ENCODE assay signal across 22 mouse cellular contexts in the genomic region with DNA sequence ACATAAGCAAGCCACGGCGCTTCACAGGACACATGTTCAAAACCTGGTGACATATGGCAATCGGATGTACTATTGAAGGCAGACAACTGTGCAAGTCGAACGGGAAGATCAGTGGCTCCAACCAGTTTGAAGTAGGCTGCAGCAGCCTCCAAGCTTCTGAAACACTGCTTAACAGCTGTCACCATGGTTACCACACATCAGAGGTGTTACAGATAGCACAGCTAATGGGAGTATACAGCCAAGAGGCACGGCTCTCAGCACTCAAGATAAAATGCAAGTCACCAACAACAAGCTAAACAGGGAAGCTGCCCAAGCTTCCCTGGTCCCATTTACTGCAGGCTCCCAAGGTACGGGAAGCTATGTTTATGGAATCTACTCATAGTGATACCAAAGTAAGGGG. TPM values are rescaled to one million over a fixed set of nuclear protein-coding genes. Genes with fewer than 3 reads are reported as not detected.
A peak's percentile ranks its signal among the peaks of the same experiment; 100 is the strongest.
DNase-seq lines count a peak whose midpoint lies in the region; ATAC-seq lines count a peak whose summit lies in the region.
"Had no signal": no experiment of that assay in that cellular context is flagged by ENCODE, and none has a peak within 500 bp of the region (broad histone marks: within the 10 kb centered on the region; RNA-seq: fewer than 3 reads in every experiment).

No protein-coding gene starts in this region.

- DNase-seq in midbrain, embryonic 10.5 days (ENCODE audit: low spot score): no peak
- no peak for DNase-seq in right cerebral cortex, postnatal 14 days
- DNase-seq: adrenal gland, adult 2 months; cerebellum, adult 9-11 months; gastrocnemius, postnatal 14 days; kidney, adult 2 months; kidney, postnatal 10 days; layer of hippocampus, postnatal 36 days; liver, embryonic 13.5 days; thymus, postnatal 25 days had no signal

- H3K4me1 ChIP-seq in heart, embryonic 15.5 days (replicated peaks): peaks cover 10% of the 10 kb centered on the region; the same call in 1 of the 2 replicates
- peaks cover 7% of the 10 kb centered on the region; the same call in 1 of the 2 replicates for H3K4me1 ChIP-seq in heart, embryonic 11.5 days (ENCODE audit: control insufficient read depth, insufficient read depth, low read length)
- H3K4me1 ChIP-seq in midbrain, embryonic 13.5 days (replicated peaks): no peaks in the 10 kb centered on the region
- no peaks in the 10 kb centered on the region for H3K4me1 ChIP-seq in midbrain, embryonic 10.5 days
- no peaks in the 10 kb centered on the region for H3K4me1 ChIP-seq in forebrain, embryonic 15.5 days
- H3K4me1 ChIP-seq in midbrain, embryonic 16.5 days (ENCODE audit: control insufficient read depth, insufficient read depth, low read length): no peaks in the 10 kb centered on the region
- H3K4me1 ChIP-seq: embryonic facial prominence, embryonic 12.5 days; limb, embryonic 13.5 days; liver, embryonic 13.5 days had no signal

- no peak overlapping the region for H3K4me2 ChIP-seq in heart, embryonic 15.5 days
- H3K4me2 ChIP-seq in heart, embryonic 11.5 days: no peak overlapping the region; the same call in 1 of the 2 replicates
- no peak overlapping the region for H3K4me2 ChIP-seq in midbrain, embryonic 13.5 days (replicated peaks)
- H3K4me2 ChIP-seq in forebrain, embryonic 15.5 days (replicated peaks): no peak overlapping the region
- no peak overlapping the region for H3K4me2 ChIP-seq in midbrain, embryonic 16.5 days (ENCODE audit: low read length)
- H3K4me2 ChIP-seq: embryonic facial prominence, embryonic 12.5 days; limb, embryonic 13.5 days; liver, embryonic 13.5 days had no signal

- WGBS in heart, embryonic 15.5 days: 42% methylated on average over 7 of the region's 7 CpGs
- 46% methylated on average over 7 of the region's 7 CpGs for WGBS in heart, embryonic 11.5 days (ENCODE audit: insufficient replicate concordance)
- WGBS in midbrain, embryonic 13.5 days: 73% methylated on average over 7 of the region's 7 CpGs
- 90% methylated on average over 7 of the region's 7 CpGs for WGBS in midbrain, embryonic 10.5 days
- WGBS in forebrain, embryonic 15.5 days: 72% methylated on average over 7 of the region's 7 CpGs
- WGBS in midbrain, embryonic 16.5 days: 57% methylated on average over 7 of the region's 7 CpGs

- H3K4me3 ChIP-seq in heart, embryonic 15.5 days: no peak overlapping the region
- no peak overlapping the region for H3K4me3 ChIP-seq in heart, embryonic 11.5 days (ENCODE audit: low read depth, low read length)
- H3K4me3 ChIP-seq in midbrain, embryonic 13.5 days (replicated peaks): no peak overlapping the region
- H3K4me3 ChIP-seq in midbrain, embryonic 10.5 days: no peak overlapping the region
- no peak overlapping the region for H3K4me3 ChIP-seq in forebrain, embryonic 15.5 days
- no peak overlapping the region for H3K4me3 ChIP-seq in midbrain, embryonic 16.5 days (ENCODE audit: low read depth, low read length)
- H3K4me3 ChIP-seq: embryonic facial prominence, embryonic 12.5 days; erythroblast, embryonic 14.5 days; layer of hippocampus, adult 2 months; limb, embryonic 13.5 days; liver, embryonic 13.5 days had no signal

- ATAC-seq in heart, embryonic 15.5 days (replicated peaks; ENCODE audit: insufficient number of reproducible peaks, insufficient read depth, low FRiP score, low read depth): peak; percentile 66
- no peak for ATAC-seq in heart, embryonic 11.5 days (replicated peaks; ENCODE audit: insufficient number of reproducible peaks, low FRiP score, low TSS enrichment)
- ATAC-seq in midbrain, embryonic 13.5 days: peak; percentile 72; the same call in 1 of the 2 replicates
- ATAC-seq in forebrain, embryonic 15.5 days (replicated peaks): 0 out of 2 replicates have a peak, but pooled peaks have one; percentile 46
- ATAC-seq in midbrain, embryonic 16.5 days: peak; percentile 91
- ATAC-seq: inflammation-experienced regulatory T-cells, adult 6 months; lung, postnatal 0 days had no signal

- H3K27me3 ChIP-seq in heart, embryonic 15.5 days: no peaks in the 10 kb centered on the region
- no peaks in the 10 kb centered on the region for H3K27me3 ChIP-seq in heart, embryonic 11.5 days (ENCODE audit: control insufficient read depth, insufficient read depth, low read length)
- no peaks in the 10 kb centered on the region for H3K27me3 ChIP-seq in midbrain, embryonic 13.5 days
- H3K27me3 ChIP-seq in midbrain, embryonic 10.5 days (ENCODE audit: low read depth, poor library complexity, severe bottlenecking): no peaks in the 10 kb centered on the region
- no peaks in the 10 kb centered on the region for H3K27me3 ChIP-seq in forebrain, embryonic 15.5 days
- H3K27me3 ChIP-seq in midbrain, embryonic 16.5 days (ENCODE audit: control insufficient read depth, insufficient read depth, low read depth, low read length): no peaks in the 10 kb centered on the region
- H3K27me3 ChIP-seq: embryonic facial prominence, embryonic 12.5 days; limb, embryonic 13.5 days; liver, embryonic 13.5 days had no signal

- H3K27ac ChIP-seq in heart, embryonic 15.5 days: no peak overlapping the region
- no peak overlapping the region for H3K27ac ChIP-seq in heart, embryonic 11.5 days (ENCODE audit: low read depth, low read length)
- no peak overlapping the region for H3K27ac ChIP-seq in midbrain, embryonic 13.5 days
- no peak overlapping the region for H3K27ac ChIP-seq in midbrain, embryonic 10.5 days (replicated peaks)
- H3K27ac ChIP-seq in forebrain, embryonic 15.5 days (replicated peaks): no peak overlapping the region
- no peak overlapping the region for H3K27ac ChIP-seq in midbrain, embryonic 16.5 days (ENCODE audit: low read length)
- H3K27ac ChIP-seq: embryonic facial prominence, embryonic 12.5 days; layer of hippocampus, adult 2 months; limb, embryonic 13.5 days; liver, embryonic 13.5 days had no signal

- no peaks in the 10 kb centered on the region for H3K9me3 ChIP-seq in heart, embryonic 15.5 days (replicated peaks)
- H3K9me3 ChIP-seq in heart, embryonic 11.5 days (replicated peaks; ENCODE audit: control insufficient read depth, low read length): no peaks in the 10 kb centered on the region
- no peaks in the 10 kb centered on the region for H3K9me3 ChIP-seq in midbrain, embryonic 13.5 days
- no peaks in the 10 kb centered on the region for H3K9me3 ChIP-seq in midbrain, embryonic 10.5 days (replicated peaks)
- no peaks in the 10 kb centered on the region for H3K9me3 ChIP-seq in forebrain, embryonic 15.5 days
- no peaks in the 10 kb centered on the region for H3K9me3 ChIP-seq in midbrain, embryonic 16.5 days (replicated peaks; ENCODE audit: control insufficient read depth, low read length, poor library complexity, severe bottlenecking)
- H3K9me3 ChIP-seq: embryonic facial prominence, embryonic 12.5 days; limb, embryonic 13.5 days; liver, embryonic 13.5 days had no signal

- no peaks in the 10 kb centered on the region for H3K36me3 ChIP-seq in heart, embryonic 15.5 days
- no peaks in the 10 kb centered on the region for H3K36me3 ChIP-seq in heart, embryonic 11.5 days (ENCODE audit: control insufficient read depth, insufficient read depth, low read length)
- H3K36me3 ChIP-seq in midbrain, embryonic 13.5 days: no peaks in the 10 kb centered on the region
- H3K36me3 ChIP-seq in midbrain, embryonic 10.5 days: no peaks in the 10 kb centered on the region
- H3K36me3 ChIP-seq in forebrain, embryonic 15.5 days: no peaks in the 10 kb centered on the region
- no peaks in the 10 kb centered on the region for H3K36me3 ChIP-seq in midbrain, embryonic 16.5 days (ENCODE audit: control insufficient read depth, insufficient read depth, low read length)
- H3K36me3 ChIP-seq: embryonic facial prominence, embryonic 12.5 days; limb, embryonic 13.5 days; liver, embryonic 13.5 days had no signal

- no peak overlapping the region for H3K9ac ChIP-seq in heart, embryonic 15.5 days
- no peak overlapping the region for H3K9ac ChIP-seq in heart, embryonic 11.5 days (ENCODE audit: low read depth, low read length)
- no peak overlapping the region for H3K9ac ChIP-seq in midbrain, embryonic 13.5 days (replicated peaks)
- H3K9ac ChIP-seq in forebrain, embryonic 15.5 days (replicated peaks): no peak overlapping the region
- no peak overlapping the region for H3K9ac ChIP-seq in midbrain, embryonic 16.5 days (ENCODE audit: low read depth, low read length)
- H3K9ac ChIP-seq: embryonic facial prominence, embryonic 12.5 days; limb, embryonic 13.5 days; liver, embryonic 13.5 days had no signal

RNA-seq across cellular contexts. Expression of a gene that starts 46.6 kb away (rescaled TPM):
- 0.23 and 0.85 TPM in 2 replicates for polyA plus RNA-seq in heart, embryonic 15.5 days (2015; fragmentation: Nextera tagmentation; extraction: Ambion mirVana)
- 0.31 TPM in 1 of 2 replicates, not detected in the other for polyA plus RNA-seq in heart, embryonic 11.5 days (2014; fragmentation: Nextera tagmentation; extraction: Ambion mirVana)
- polyA plus RNA-seq in midbrain, embryonic 13.5 days (2015; fragmentation: Nextera tagmentation; extraction: Ambion mirVana): 0.09 TPM in 2 replicates
- polyA plus RNA-seq in midbrain, embryonic 10.5 days (2016; fragmentation: Nextera tagmentation; extraction: Ambion mirVana): 0.10 TPM in 1 of 2 replicates, not detected in the other
- polyA plus RNA-seq in forebrain, embryonic 15.5 days (2015; fragmentation: Nextera tagmentation; extraction: Ambion mirVana): 0.10 TPM in 1 of 2 replicates, not detected in the other
- polyA plus RNA-seq in midbrain, embryonic 16.5 days (2015; fragmentation: Nextera tagmentation; extraction: Ambion mirVana): 0.09 TPM in 1 of 2 replicates, not detected in the other
- polyA plus RNA-seq: adrenal gland, adult 2 months; erythroblast, embryonic 14.5 days; testis, adult 2 months had no signal
